Mouse (Mus musculus) cerebellum, adult 18-20 months (tissue): ENCODE measurements around the gene Gm11733.
"Not testable (repeated sequence)": the region's sequence is repeated elsewhere in the genome, so short reads cannot be mapped to it uniquely, and the experiment has no call there.

Experiments used
- DNase-seq, 2 experiments: peaks; one replicate each; pipeline ENCODE4 v3.0.0; 2021

Gene Gm11733

GRCm38 (mm10) chr11:117484198-117484597 is at the start of gene Gm11733:
Gene Gm11733 (plus strand): TSS chr11:117484368.
- peak; percentile 75 to 85 for DNase-seq

- DNase-seq, result peak; percentile 75 to 77
Observed at GRCm38 (mm10) chr11:117436401-117437109, 47.6 kb upstream of the Gm11733 start.

GRCm38 (mm10) chr11:117437110-117437490 is 47.1 kb upstream of the Gm11733 start:
- no peak for DNase-seq

- DNase-seq, result no peak
Observed at GRCm38 (mm10) chr11:117438363-117438762, 45.8 kb upstream of the Gm11733 start.

- no peak for DNase-seq
Observed at GRCm38 (mm10) chr11:117440865-117441425, 43.2 kb upstream of the Gm11733 start.

GRCm38 (mm10) chr11:117444090-117444489 is 40.1 kb upstream of the Gm11733 start:
- no peak for DNase-seq

- DNase-seq, result no peak
Observed at GRCm38 (mm10) chr11:117445707-117446106, 38.5 kb upstream of the Gm11733 start.

GRCm38 (mm10) chr11:117454086-117454485 is 30.1 kb upstream of the Gm11733 start:
- DNase-seq, result no peak

- no peak for DNase-seq
Observed at GRCm38 (mm10) chr11:117459148-117459547, 25.0 kb upstream of the Gm11733 start.

- DNase-seq, result no peak
Observed at GRCm38 (mm10) chr11:117462202-117462864, 21.8 kb upstream of the Gm11733 start.

- not testable (repeated sequence) for DNase-seq
Observed at GRCm38 (mm10) chr11:117463416-117463815, 20.8 kb upstream of the Gm11733 start.

- DNase-seq, result no peak
Observed at GRCm38 (mm10) chr11:117466292-117466691, 17.9 kb upstream of the Gm11733 start.

GRCm38 (mm10) chr11:117466911-117467310 is 17.3 kb upstream of the Gm11733 start:
- DNase-seq, result no peak

GRCm38 (mm10) chr11:117468585-117469363 is 15.4 kb upstream of the Gm11733 start:
- no peak for DNase-seq

GRCm38 (mm10) chr11:117469724-117470123 is 14.4 kb upstream of the Gm11733 start:
- no peak for DNase-seq

GRCm38 (mm10) chr11:117470586-117471195 is 13.5 kb upstream of the Gm11733 start:
- no peak for DNase-seq

GRCm38 (mm10) chr11:117471625-117472283 is 12.4 kb upstream of the Gm11733 start:
- DNase-seq, result no peak

GRCm38 (mm10) chr11:117472885-117473284 is 11.3 kb upstream of the Gm11733 start:
- no peak for DNase-seq

- DNase-seq, result no peak
Observed at GRCm38 (mm10) chr11:117475204-117475603, 9.0 kb upstream of the Gm11733 start.

GRCm38 (mm10) chr11:117475669-117476068 is 8.5 kb upstream of the Gm11733 start:
- no peak for DNase-seq

GRCm38 (mm10) chr11:117476554-117477107 is 7.5 kb upstream of the Gm11733 start:
- no peak for DNase-seq
